Mouse (Mus musculus) embryonic fibroblast, embryonic 13.5 days (primary cell): ENCODE results near the gene Gclm.

ENCODE experiments used
- CTCF ChIP-seq: IDR thresholded peaks from 2 replicates; pipeline ENCODE4 v1.5.1; 2011; ENCODE audit warnings: mild to moderate bottlenecking, control low read depth, low read length, moderate library complexity, borderline replicate concordance; ENCODE audit not compliant: insufficient read depth
- POLR2A ChIP-seq: IDR thresholded peaks from 2 replicates; pipeline ENCODE4 v1.6.1; 2011; ENCODE audit warnings: low read depth, mild to moderate bottlenecking, control low read depth, low read length, moderate library complexity

DNA sequence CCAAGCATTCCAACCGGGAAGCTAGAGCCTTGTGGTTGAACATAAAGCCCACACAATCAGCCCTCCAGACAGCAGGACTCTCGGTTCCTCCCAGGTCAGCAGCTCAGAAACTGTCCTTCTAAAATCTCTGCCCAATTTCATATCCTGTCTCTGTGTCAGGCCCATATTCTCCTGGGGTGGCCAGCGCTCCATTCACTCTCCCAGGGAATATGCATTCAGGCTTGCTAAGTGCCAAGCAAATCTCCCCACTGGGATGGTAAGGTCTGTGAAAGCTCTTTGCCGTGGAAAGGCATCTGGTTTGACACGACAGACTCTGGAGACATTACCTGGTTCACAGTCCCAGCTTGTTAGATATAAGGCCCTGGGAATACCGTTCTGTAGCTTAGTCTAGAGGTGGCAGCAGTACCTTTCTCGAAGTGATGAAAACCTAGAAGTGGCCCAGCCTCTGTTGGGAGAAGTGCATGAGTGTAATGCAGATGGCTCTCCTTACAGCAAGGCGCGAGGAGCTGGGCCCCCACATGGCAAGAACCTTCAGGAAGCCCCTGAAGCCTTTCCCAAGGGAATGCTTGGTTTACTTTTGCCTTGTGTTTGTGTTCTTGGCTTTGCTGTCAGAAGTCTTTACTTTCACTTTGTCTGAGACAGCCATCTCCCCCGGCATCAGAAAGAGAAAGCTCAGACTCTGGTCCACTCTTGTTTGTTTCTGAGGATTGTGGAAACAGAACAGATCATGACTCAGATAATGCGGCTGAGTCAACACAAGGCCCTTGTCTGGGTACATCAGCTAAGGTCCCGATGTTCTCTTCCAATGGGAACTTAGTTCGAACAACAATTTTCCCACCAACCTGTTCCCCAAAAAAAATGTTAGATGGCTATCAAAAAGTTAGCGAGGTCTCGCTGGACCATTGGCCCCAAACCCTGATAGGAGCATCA lies 36.8 kb upstream of the Gclm start:
- TF ChIP-seq CTCF: no peak
- no peak for TF ChIP-seq POLR2A
